Mouse (Mus musculus) megakaryocyte, embryonic 14.5 days (primary cell): ENCODE measurements around the gene Spp1.

Experiments used
- FLI1 ChIP-seq: IDR thresholded peaks from 2 replicates; pipeline ENCODE4 v1.6.1; 2012; ENCODE audit warnings: low read length, inconsistent platforms, mixed read lengths
- GATA1 ChIP-seq: IDR thresholded peaks from 3 replicates; pipeline ENCODE4 v1.6.1; 2012; ENCODE audit warnings: mixed read lengths, low read length, inconsistent platforms, borderline replicate concordance

DNA sequence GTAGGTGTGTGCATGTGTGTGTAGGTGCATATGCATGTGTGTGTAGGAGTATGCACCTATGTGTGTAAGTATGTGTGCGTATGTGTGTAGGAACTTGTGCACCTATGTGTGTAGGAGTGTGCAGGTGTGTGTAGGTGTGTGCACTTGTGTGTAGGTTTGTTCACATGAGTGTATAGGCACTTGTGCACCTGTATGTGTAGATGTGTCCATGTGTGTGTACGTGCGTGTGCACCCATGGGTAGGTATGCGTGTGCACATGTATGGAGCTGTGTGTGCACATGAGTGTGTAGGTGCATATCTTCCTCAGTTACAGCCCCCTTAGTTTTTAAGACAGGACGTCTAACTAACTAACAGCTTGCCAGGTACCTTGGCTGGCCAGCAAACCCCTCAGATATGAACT lies 33.7 kb downstream of the Spp1 start:
- no peak for TF ChIP-seq GATA1
- TF ChIP-seq FLI1: no peak
